Mouse (Mus musculus) embryonic facial prominence, embryonic 11.5 days (tissue): ENCODE results near the gene Fndc3a. TPM values are rescaled to one million over a fixed set of nuclear protein-coding genes. Genes with fewer than 3 reads are reported as not detected.
A peak's percentile ranks its signal among the peaks of the same experiment; 100 is the strongest.

Source experiments
- ATAC-seq: fragments of 200-750 bp; cut with Nextera tagmentation; replicated peaks from 2 replicates; pipeline ENCODE4 v1.8.0; 2017; ENCODE audit warnings: low read depth; ENCODE audit not compliant: insufficient number of reproducible peaks, low FRiP score, low TSS enrichment
- DNase-seq: peaks from one replicate; pipeline ENCODE4 v3.0.0-alpha.2; 2015; ENCODE audit warnings: low spot score
- H3K27ac ChIP-seq: fragments of 300-500 bp; sonication (generic); replicated peaks from 2 replicates; pipeline ENCODE4 v1.5.1; 2014; ENCODE audit warnings: mild to moderate bottlenecking, low read depth, low read length, control low read depth
- H3K27me3 ChIP-seq: fragments of 300-500 bp; sonication (generic); 2 replicates; pipeline ENCODE4 v1.6.1; 2014; ENCODE audit warnings: mild to moderate bottlenecking, low read length, moderate library complexity, mixed read lengths; ENCODE audit not compliant: control insufficient read depth, insufficient read depth
- H3K36me3 ChIP-seq: fragments of 300-500 bp; sonication (generic); replicated peaks from 2 replicates; pipeline ENCODE4 v1.6.1; 2014; ENCODE audit warnings: low read depth, mild to moderate bottlenecking, low read length, moderate library complexity, mixed read lengths; ENCODE audit not compliant: control insufficient read depth, insufficient read depth
- H3K4me1 ChIP-seq: fragments of 300-500 bp; sonication (generic); 2 replicates; pipeline ENCODE4 v1.6.1; 2014; ENCODE audit warnings: low read length, mixed read lengths; ENCODE audit not compliant: control insufficient read depth, insufficient read depth
- H3K4me2 ChIP-seq: fragments of 300-500 bp; sonication (generic); 2 replicates; pipeline ENCODE4 v1.6.1; 2014; ENCODE audit warnings: low read depth, mild to moderate bottlenecking, control low read depth, low read length, moderate library complexity
- H3K4me3 ChIP-seq: fragments of 300-500 bp; sonication (generic); 2 replicates; pipeline ENCODE4 v1.5.1; 2014; ENCODE audit warnings: low read depth, low read length, control low read depth
- H3K9ac ChIP-seq: fragments of 300-500 bp; sonication (generic); replicated peaks from 2 replicates; pipeline ENCODE4 v1.6.1; 2014; ENCODE audit warnings: mild to moderate bottlenecking, control low read depth, low read length
- H3K9me3 ChIP-seq: fragments of 300-500 bp; sonication (generic); replicated peaks from 2 replicates; pipeline ENCODE4 v1.6.1; 2016; ENCODE audit warnings: mild to moderate bottlenecking, low read length, inconsistent platforms, mixed read lengths; ENCODE audit not compliant: control insufficient read depth
- WGBS: fragments of 180-500 bp; shearing (Covaris S2); extraction: QIAGEN DNeasy Blood & Tissue Kit; methylation state at CpG from one replicate; pipeline ENCODE4 v1.1.7; 2014; 5-methylcytosine and 5-hydroxymethylcytosine counted together
- polyA plus RNA-seq: library from polyadenylated mRNA; unstranded; fragments of >200 nt; fragmentation: Nextera tagmentation; extraction: Ambion mirVana; gene quantifications from 2 replicates; pipeline ENCODE4 v1.2.1, GENCODE M21; 2014

Gene Fndc3a
- polyA plus RNA-seq, 1 experiment from 2014 or later, result 40.2 TPM

DNA sequence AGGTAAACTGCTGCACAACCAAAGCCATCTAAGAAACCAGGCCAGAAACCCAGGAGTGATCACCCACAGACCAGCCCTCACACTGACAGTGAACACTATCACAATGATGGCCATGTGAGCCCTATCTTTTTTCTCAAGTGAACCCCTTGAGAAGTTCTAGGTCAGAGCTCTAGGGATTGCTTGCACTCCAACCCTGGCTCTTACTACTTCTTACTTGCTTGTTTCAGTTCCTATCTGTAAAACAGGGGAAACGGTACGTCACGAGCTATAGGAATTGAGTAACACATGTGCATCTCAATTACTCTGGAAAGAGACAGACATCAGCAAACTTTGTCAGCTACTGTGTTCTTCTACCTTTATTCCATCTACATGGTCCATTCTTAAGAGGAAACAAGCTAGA is 128.8 kb downstream of the Fndc3a start:
- ATAC-seq, result no peak
- no peak for DNase-seq
- WGBS, result 95% methylated on average over 3 of the region's 3 CpGs

DNA sequence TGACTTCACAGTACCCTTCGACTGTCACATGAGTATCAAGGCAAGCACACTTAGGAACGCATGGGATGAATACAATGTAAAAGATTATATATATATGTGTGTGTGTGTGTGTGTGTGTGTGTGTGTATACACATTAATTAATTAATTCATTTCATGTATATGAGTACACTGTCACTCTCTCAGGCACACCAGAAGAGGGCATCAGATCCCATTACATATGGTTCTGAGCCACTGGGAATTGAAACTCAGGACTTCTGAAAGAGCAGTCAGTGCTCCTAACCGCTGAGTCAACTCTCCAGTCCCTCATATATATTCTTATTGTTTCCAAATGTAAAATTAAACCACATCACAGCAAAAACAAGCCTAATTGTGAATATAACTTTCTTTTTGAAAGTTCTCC is 133.5 kb downstream of the Fndc3a start:
- Histone ChIP-seq H3K4me3 (no peak overlapping the region), H3K27ac (no peak overlapping the region), H3K9ac (no peak overlapping the region), H3K9me3 (no peaks in the 10 kb centered on the region), H3K4me2 (no peak overlapping the region), H3K36me3 (no peaks in the 10 kb centered on the region; the same call in 1 of the 2 replicates), H3K27me3 (no peaks in the 10 kb centered on the region), H3K4me1 (no peaks in the 10 kb centered on the region)
- no peak for DNase-seq
- 91% methylated on average over 3 of the region's 3 CpGs for WGBS
- ATAC-seq, result no peak

More for the DNA sequence above, 128.8 kb downstream of the Fndc3a start:
- no peak overlapping the region for H3K27ac ChIP-seq
- no peaks in the 10 kb centered on the region for H3K4me1 ChIP-seq
- no peaks in the 10 kb centered on the region; the same call in 1 of the 2 replicates for H3K36me3 ChIP-seq
- no peaks in the 10 kb centered on the region for H3K9me3 ChIP-seq
- no peak overlapping the region for H3K4me3 ChIP-seq
- H3K9ac ChIP-seq, result no peak overlapping the region
- H3K4me2 ChIP-seq, result no peak overlapping the region
- no peaks in the 10 kb centered on the region for H3K27me3 ChIP-seq

DNA sequence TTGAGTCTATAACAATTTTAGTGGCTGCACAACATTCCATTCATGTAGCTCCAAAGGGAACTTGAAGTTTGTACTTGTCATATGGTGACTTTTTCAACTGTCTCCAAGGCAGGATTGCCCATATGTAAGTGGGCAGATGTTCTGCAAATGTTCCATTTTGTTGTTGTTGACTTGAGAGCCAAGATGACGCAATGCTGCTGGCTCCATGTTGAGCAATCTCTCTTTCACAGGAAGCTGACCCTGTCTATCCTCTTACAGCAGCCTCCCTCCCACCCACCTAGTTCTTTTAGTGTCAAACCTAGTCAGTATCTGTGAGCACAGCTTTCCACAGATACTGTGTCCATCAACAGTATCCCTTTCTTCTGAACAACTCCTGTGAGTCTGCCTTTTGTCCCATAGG is 145.9 kb downstream of the Fndc3a start:
- Histone ChIP-seq H3K27me3 (no peaks in the 10 kb centered on the region), H3K36me3 (no peaks in the 10 kb centered on the region), H3K27ac (no peak overlapping the region), H3K9ac (no peak overlapping the region), H3K4me2 (no peak overlapping the region), H3K4me1 (no peaks in the 10 kb centered on the region), H3K9me3 (no peaks in the 10 kb centered on the region), H3K4me3 (no peak overlapping the region)
- DNase-seq (no peak), ATAC-seq (no peak)
- WGBS, result 94% methylated on average over 1 of the region's 1 CpGs

DNA sequence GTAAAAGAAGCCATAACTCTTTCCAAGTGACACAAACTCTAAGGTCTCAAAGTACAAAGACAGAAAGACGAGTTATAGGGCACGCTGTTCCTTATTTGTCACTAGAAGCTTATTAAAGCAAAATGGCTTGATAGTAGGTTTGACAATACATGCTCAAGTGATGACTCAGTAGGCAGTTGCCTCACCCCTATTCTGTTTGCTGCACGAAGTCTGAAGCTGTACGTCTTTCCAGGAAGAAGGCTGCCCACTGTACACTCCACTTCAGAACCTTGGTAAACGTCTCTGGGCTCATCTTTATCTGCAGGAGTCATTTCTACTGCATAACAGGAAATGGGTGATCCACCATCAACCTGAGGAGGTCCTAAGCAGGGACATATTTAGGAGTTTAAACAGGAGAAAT is 151.0 kb downstream of the Fndc3a start:
- WGBS, result 94% methylated on average over 5 of the region's 5 CpGs

DNA sequence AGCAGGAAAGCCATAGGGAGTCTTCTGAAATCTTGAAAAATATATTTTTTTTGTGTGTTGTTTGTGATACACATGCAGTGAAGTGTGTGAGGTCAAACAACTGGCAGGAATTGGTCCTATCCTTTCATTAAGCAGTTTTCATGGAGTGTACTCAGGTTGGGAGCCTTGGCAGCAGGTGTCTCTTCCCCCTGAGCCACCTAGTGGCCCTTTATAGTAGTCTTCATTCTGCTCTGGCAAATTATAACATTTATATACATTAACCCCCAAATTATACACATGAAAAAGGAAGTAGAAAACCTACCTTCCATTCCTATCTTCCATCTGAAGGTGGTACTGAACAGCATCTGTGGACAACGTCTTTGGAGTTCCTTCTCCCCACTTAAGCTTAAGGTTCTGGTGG is 154.0 kb downstream of the Fndc3a start:
- ATAC-seq (no peak), DNase-seq (no peak)
- no peak overlapping the region for H3K9ac ChIP-seq
- no peaks in the 10 kb centered on the region for H3K27me3 ChIP-seq
- H3K4me1 ChIP-seq, result no peaks in the 10 kb centered on the region
- H3K9me3 ChIP-seq, result no peaks in the 10 kb centered on the region
- H3K4me3 ChIP-seq, result no peak overlapping the region
- peaks cover 7% of the 10 kb centered on the region for H3K36me3 ChIP-seq
- no peak overlapping the region for H3K27ac ChIP-seq
- 78% methylated on average over 1 of the region's 1 CpGs for WGBS
- H3K4me2 ChIP-seq, result no peak overlapping the region

More for the DNA sequence above, 151.0 kb downstream of the Fndc3a start:
- no peak for DNase-seq
- H3K36me3 ChIP-seq, result peaks cover 7% of the 10 kb centered on the region
- H3K4me1 ChIP-seq, result no peaks in the 10 kb centered on the region
- H3K4me2 ChIP-seq, result no peak overlapping the region
- ATAC-seq, result no peak
- H3K27ac ChIP-seq, result no peak overlapping the region
- no peaks in the 10 kb centered on the region for H3K9me3 ChIP-seq
- no peaks in the 10 kb centered on the region for H3K27me3 ChIP-seq
- no peak overlapping the region for H3K4me3 ChIP-seq
- H3K9ac ChIP-seq, result no peak overlapping the region

DNA sequence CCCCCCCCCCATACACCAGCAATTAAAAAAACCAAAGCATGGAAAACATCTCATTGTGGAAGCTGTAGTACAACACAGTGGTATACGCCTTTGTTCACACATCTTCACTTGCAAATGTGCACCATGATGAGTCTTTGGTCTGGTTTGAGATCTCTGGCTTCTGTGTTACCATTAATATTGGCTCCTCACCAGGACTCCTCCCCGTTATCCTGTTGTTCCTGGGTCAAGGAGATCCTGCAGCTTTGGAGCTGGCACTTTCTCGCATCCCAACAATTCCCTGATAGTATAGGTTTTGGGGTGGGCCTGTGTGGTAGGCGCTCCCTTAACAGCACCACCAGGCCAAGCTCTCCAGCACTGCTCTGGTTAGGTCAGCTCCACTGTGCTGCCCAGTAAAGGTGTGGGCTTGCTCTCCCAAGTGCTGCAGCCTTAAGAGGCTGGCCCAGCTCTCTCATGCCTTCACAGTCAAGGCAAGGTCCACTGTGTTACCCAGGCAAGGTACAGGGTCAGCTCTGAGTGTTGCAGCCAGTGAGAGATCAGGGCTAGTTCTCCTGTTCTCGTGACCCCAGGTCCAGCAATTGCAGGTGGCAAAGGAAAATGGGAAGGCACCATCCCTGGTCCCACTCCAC is 173.3 kb downstream of the Fndc3a start:
- H3K27me3 ChIP-seq, result peaks cover 7% of the 10 kb centered on the region
- no peak overlapping the region for H3K9ac ChIP-seq
- 89% methylated on average over 5 of the region's 5 CpGs for WGBS
- H3K27ac ChIP-seq, result no peak overlapping the region
- DNase-seq, result no peak
- no peak overlapping the region for H3K4me2 ChIP-seq
- H3K36me3 ChIP-seq, result no peaks in the 10 kb centered on the region
- H3K4me1 ChIP-seq, result no peaks in the 10 kb centered on the region
- no peak overlapping the region for H3K4me3 ChIP-seq
- ATAC-seq, result no peak
- no peaks in the 10 kb centered on the region for H3K9me3 ChIP-seq

DNA sequence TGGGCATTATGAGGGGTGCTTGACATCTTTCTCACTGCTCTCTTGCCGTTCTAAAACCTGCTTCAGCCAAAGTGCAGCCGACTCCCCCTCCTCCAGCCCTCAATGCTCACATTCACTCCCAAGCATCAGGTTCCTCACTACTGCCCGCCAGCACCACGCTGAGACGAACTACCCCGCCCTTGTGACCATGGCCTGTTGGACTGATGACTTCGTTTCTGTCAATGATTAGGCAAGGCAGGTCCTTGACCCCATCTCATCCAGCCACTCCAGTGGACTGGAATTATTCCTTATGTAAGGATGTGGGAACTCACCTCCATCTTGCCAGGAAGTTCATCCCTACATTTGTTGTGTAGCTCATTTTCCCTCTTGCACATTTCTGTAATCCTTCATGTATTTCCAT is 175.9 kb downstream of the Fndc3a start:
- no peaks in the 10 kb centered on the region for H3K4me1 ChIP-seq
- 78% methylated on average over 7 of the region's 7 CpGs for WGBS
- no peak for DNase-seq

DNA sequence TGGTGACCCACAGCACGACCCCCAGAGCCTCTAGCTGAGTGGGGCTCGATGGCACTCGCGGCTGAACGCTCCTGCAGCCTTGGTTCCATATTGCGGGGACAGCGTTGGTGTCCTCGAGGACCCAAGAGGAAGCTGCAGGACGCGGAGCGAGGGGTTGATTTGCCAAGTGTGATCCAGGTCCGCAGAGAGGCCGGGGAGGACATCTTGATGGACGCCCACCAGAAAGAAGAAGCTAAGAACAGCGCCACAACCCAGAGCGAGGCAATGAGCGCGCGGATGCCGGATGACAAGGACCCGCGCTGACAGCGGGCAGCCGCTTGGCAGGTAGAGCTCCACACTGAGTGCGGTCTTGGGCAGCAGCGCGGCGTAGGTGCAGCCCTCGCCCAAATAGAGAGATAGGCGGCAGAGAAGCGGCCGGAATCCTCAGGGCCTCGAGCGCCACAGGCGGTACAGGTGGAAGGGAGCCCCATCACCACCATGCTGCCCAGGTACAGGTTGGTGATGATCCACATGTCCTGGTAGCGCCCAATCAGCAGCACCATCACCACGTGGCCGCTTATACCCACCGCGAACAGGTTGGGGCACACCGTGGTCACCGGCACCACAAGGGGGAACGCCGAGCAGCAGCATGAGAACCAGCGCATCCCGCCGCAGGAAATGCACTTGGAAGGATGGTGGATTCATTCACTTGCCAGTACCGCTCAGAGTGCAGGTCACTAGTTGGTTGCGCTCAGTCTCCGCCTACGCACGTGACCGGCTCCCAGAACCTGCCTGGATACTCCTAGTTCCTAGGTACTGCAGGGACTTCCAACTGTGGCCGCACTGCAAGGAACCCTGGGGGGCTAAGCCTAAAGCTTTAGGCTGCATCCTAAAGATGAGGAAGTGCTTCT is 177.5 kb downstream of the Fndc3a start:
- Histone ChIP-seq H3K27ac (no peak overlapping the region), H3K4me2 (peak overlapping the region; percentile 93), H3K9me3 (no peaks in the 10 kb centered on the region), H3K9ac (peak overlapping the region; percentile 43; the same call in 1 of the 2 replicates), H3K36me3 (no peaks in the 10 kb centered on the region), H3K4me3 (peak overlapping the region; percentile 40), H3K4me1 (no peaks in the 10 kb centered on the region), H3K27me3 (peaks cover 7% of the 10 kb centered on the region)
- WGBS, result 3% methylated on average over 45 of the region's 54 CpGs
- ATAC-seq, result peak; percentile 76
- peak; percentile 62 for DNase-seq

More for the DNA sequence above, 175.9 kb downstream of the Fndc3a start:
- H3K27me3 ChIP-seq, result peaks cover 7% of the 10 kb centered on the region
- no peaks in the 10 kb centered on the region for H3K9me3 ChIP-seq
- H3K36me3 ChIP-seq, result no peaks in the 10 kb centered on the region
- no peak overlapping the region for H3K4me2 ChIP-seq
- H3K9ac ChIP-seq, result no peak overlapping the region
- no peak overlapping the region for H3K4me3 ChIP-seq
- no peak for ATAC-seq
- no peak overlapping the region for H3K27ac ChIP-seq
